Mouse (Mus musculus) embryo, embryonic 9.5 days (tissue): ENCODE results near the gene Abi3bp.

Source experiments
- DNase-seq: peaks from one replicate; pipeline ENCODE4 v3.0.0-alpha.2; 2017; ENCODE audit errors: extremely low spot score

The Abi3bp gene

GRCm38 (mm10) chr16:56503941-56504340 is 26.3 kb downstream of the Abi3bp start:
- no peak for DNase-seq

- DNase-seq: no peak
Observed at GRCm38 (mm10) chr16:56518024-56518423, 40.3 kb downstream of the Abi3bp start.

GRCm38 (mm10) chr16:56524359-56524758 is 46.7 kb downstream of the Abi3bp start:
- peak; percentile 14 for DNase-seq

GRCm38 (mm10) chr16:56526482-56526881 is 48.8 kb downstream of the Abi3bp start:
- DNase-seq: no peak

- no peak for DNase-seq
Observed at GRCm38 (mm10) chr16:56528079-56528688, 50.5 kb downstream of the Abi3bp start.

GRCm38 (mm10) chr16:56579536-56579935 is 101.9 kb downstream of the Abi3bp start:
- DNase-seq: no peak

- DNase-seq: no peak
Observed at GRCm38 (mm10) chr16:56593581-56593980, 115.9 kb downstream of the Abi3bp start.

- DNase-seq: no peak
Observed at GRCm38 (mm10) chr16:56594866-56595265, 117.2 kb downstream of the Abi3bp start.

GRCm38 (mm10) chr16:56598427-56598826 is 120.7 kb downstream of the Abi3bp start:
- DNase-seq: no peak

GRCm38 (mm10) chr16:56602394-56602793 is 124.7 kb downstream of the Abi3bp start:
- DNase-seq: no peak

- DNase-seq: no peak
Observed at GRCm38 (mm10) chr16:56610572-56610971, 132.9 kb downstream of the Abi3bp start.

- DNase-seq: no peak
Observed at GRCm38 (mm10) chr16:56611096-56611867, 133.6 kb downstream of the Abi3bp start.

GRCm38 (mm10) chr16:56638544-56638943 is 160.9 kb downstream of the Abi3bp start:
- DNase-seq: no peak

- DNase-seq: no peak
Observed at GRCm38 (mm10) chr16:56645251-56645650, 167.6 kb downstream of the Abi3bp start.

- no peak for DNase-seq
Observed at GRCm38 (mm10) chr16:56646382-56647172, 168.9 kb downstream of the Abi3bp start.

- no peak for DNase-seq
Observed at GRCm38 (mm10) chr16:56655193-56655910, 177.7 kb downstream of the Abi3bp start.

- no peak for DNase-seq
Observed at GRCm38 (mm10) chr16:56658866-56659265, 181.2 kb downstream of the Abi3bp start.

GRCm38 (mm10) chr16:56669520-56669919 is 191.8 kb downstream of the Abi3bp start:
- no peak for DNase-seq

- no peak for DNase-seq
Observed at GRCm38 (mm10) chr16:56670941-56671340, 193.3 kb downstream of the Abi3bp start.

GRCm38 (mm10) chr16:56673420-56673819 is 195.7 kb downstream of the Abi3bp start:
- no peak for DNase-seq

- peak; percentile 17 for DNase-seq
Observed at GRCm38 (mm10) chr16:56677146-56677545, 199.5 kb downstream of the Abi3bp start.
